Mouse (Mus musculus) heart, embryonic 10.5 days (tissue): ENCODE measurements at regions not wholly inside any gene's neighbourhood (a gene's known extent, or its start where the extent isn't known, plus 50 kb on each side); places are given as distances from the start of the nearest gene placed in this dataset.

ENCODE experiments used
- DNase-seq: peaks from one replicate; pipeline ENCODE4 v3.0.0-alpha.2; 2017; ENCODE audit warnings: low spot score
- H3K27ac ChIP-seq: fragments of 300-500 bp; sonication (generic); 2 replicates; pipeline ENCODE4 v1.5.1; 2016; ENCODE audit warnings: mild to moderate bottlenecking
- H3K27me3 ChIP-seq: fragments of 300-500 bp; sonication (generic); 2 replicates; pipeline ENCODE4 v1.6.1; 2016; ENCODE audit warnings: mild to moderate bottlenecking; ENCODE audit not compliant: poor library complexity, insufficient read depth, severe bottlenecking
- H3K36me3 ChIP-seq: fragments of 300-500 bp; sonication (generic); 2 replicates; pipeline ENCODE4 v1.6.1; 2016; ENCODE audit warnings: mild to moderate bottlenecking, moderate library complexity
- H3K4me1 ChIP-seq: fragments of 300-500 bp; sonication (generic); 2 replicates; pipeline ENCODE4 v1.6.1; 2016; ENCODE audit warnings: mild to moderate bottlenecking
- H3K4me3 ChIP-seq: fragments of 300-500 bp; sonication (generic); 2 replicates; pipeline ENCODE4 v1.5.1; 2016; ENCODE audit warnings: mild to moderate bottlenecking, moderate library complexity
- H3K9me3 ChIP-seq: fragments of 300-500 bp; sonication (generic); 2 replicates; pipeline ENCODE4 v1.6.1; 2016; ENCODE audit warnings: mild to moderate bottlenecking, moderate library complexity
- WGBS: fragments of 180-500 bp; shearing (Covaris S2); methylation state at CpG from one replicate; pipeline ENCODE4 v1.1.7; 2016; 5-methylcytosine and 5-hydroxymethylcytosine counted together

GRCm38 (mm10) chr15:97515773-97516172 is 189.9 kb downstream of the Rpap3 start:
- H3K4me3 ChIP-seq, result no peak overlapping the region
- H3K4me1 ChIP-seq, result no peaks in the 10 kb centered on the region
- no peaks in the 10 kb centered on the region for H3K36me3 ChIP-seq
- 74% methylated on average over 4 of the region's 4 CpGs for WGBS
- no peaks in the 10 kb centered on the region for H3K27me3 ChIP-seq
- no peaks in the 10 kb centered on the region for H3K9me3 ChIP-seq
- DNase-seq, result no peak
- H3K27ac ChIP-seq, result no peak overlapping the region

DNA sequence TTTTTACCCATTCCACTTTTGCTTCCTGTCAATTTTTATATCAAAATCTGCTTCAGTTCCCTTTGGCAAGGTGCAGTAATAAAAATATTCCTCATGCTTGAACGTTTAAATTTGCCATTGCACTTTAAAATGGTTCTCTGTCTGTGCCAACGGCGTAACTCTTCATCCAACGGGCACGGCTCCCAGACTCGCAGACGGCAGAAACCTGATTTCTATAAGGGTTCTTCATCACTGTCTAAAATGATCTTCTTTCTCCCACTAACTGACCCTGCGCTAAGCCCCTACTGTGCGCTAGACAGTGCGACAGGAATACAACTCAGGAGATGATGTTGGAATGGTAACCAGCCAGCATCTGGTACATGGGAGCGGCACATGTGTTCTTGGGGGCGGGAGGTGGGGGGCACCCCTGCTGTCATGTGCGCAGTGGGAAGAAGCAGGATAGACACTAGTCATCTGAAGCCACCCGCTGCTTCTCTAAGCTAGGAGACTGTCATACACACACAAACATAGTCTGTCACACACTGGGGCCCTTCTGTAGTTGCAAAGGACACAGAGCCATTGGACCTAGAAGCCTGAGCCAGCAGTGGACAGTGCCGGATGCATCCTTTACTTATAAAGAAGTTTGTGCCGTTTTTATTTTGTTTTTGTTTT is 197.8 kb downstream of the Rpap3 start:
- Histone ChIP-seq H3K4me3 (no peak overlapping the region), H3K36me3 (no peaks in the 10 kb centered on the region), H3K27ac (no peak overlapping the region), H3K4me1 (no peaks in the 10 kb centered on the region), H3K9me3 (0 out of 2 replicates have a peak, but pooled peaks cover 4% of the 10 kb centered on the region), H3K27me3 (no peaks in the 10 kb centered on the region)
- no peak for DNase-seq
- WGBS, result 90% methylated on average over 16 of the region's 16 CpGs

DNA sequence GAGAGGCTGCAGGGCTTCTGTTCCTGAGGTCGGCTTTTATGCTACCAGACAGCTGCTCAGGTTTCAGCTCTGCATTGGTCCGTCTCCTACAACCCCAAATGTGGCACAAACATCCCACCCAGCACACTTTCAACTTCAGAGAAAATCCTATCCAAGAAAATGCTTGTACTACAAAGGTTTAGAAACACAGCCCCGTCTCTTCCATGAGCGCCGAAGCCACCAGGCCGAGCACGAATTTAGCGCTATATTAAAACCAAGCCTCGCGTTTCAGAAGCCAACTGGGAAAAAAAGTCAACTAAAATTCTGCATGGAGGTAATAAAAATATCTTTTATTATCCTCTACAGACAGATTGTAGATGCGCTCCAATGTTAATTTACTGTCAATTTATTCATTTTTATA is 198.4 kb downstream of the Rpap3 start:
- Histone ChIP-seq H3K27me3 (no peaks in the 10 kb centered on the region), H3K9me3 (0 out of 2 replicates have a peak, but pooled peaks cover 4% of the 10 kb centered on the region), H3K4me1 (no peaks in the 10 kb centered on the region), H3K36me3 (no peaks in the 10 kb centered on the region), H3K4me3 (no peak overlapping the region), H3K27ac (no peak overlapping the region)
- WGBS, result 89% methylated on average over 11 of the region's 11 CpGs
- DNase-seq, result no peak

DNA sequence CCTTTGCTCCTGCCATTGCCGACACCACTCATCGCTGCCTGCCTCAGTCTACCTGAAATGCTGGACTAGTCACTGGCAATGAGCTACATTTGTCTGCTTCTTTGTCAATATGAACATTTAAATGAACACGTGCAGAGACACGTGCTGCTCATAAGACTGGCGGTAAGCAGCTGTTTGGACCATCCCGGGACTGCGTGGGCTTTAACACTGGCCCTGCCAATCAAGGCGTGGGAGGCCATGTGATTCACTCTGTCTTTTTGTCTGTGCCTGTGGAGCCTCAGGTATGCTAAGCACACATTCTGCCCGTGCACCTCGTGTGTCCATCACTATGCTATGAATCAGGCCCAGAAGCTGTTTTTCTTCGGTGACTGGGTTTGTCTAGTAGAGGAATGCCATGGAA is 199.9 kb downstream of the Rpap3 start:
- Histone ChIP-seq H3K4me3 (no peak overlapping the region), H3K27me3 (no peaks in the 10 kb centered on the region), H3K9me3 (0 out of 2 replicates have a peak, but pooled peaks cover 4% of the 10 kb centered on the region), H3K4me1 (no peaks in the 10 kb centered on the region), H3K27ac (no peak overlapping the region), H3K36me3 (no peaks in the 10 kb centered on the region)
- WGBS, result 91% methylated on average over 11 of the region's 11 CpGs
- DNase-seq, result no peak

DNA sequence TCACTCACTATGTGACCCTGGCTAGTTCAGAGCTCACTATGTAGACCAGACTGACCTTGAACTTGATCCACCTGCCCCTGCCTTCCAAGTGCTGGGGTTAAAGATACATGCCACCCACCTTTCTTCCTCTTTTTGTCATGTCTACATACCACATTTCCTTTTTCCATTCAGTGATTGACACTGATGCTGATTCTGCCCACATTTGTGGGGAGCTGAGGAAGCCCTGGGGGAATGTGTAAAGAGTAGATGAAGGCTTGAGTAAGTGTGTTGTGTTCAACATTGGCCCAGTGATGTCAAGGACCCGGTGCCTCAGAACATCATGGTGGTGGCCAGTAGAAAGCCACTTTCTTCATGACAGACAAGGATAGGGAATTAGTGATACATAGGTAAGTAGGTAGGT is 201.3 kb downstream of the Rpap3 start:
- H3K4me3 ChIP-seq, result no peak overlapping the region
- H3K9me3 ChIP-seq, result no peaks in the 10 kb centered on the region
- no peak overlapping the region for H3K27ac ChIP-seq
- H3K4me1 ChIP-seq, result no peaks in the 10 kb centered on the region
- no peaks in the 10 kb centered on the region for H3K27me3 ChIP-seq
- H3K36me3 ChIP-seq, result no peaks in the 10 kb centered on the region
- WGBS, result 85% methylated on average over 1 of the region's 1 CpGs
- no peak for DNase-seq

- WGBS, result 87% methylated on average over 7 of the region's 7 CpGs
- H3K27me3 ChIP-seq, result no peaks in the 10 kb centered on the region
- DNase-seq, result no peak
- H3K36me3 ChIP-seq, result no peaks in the 10 kb centered on the region
- H3K4me3 ChIP-seq, result no peak overlapping the region
- H3K27ac ChIP-seq, result no peak overlapping the region
- no peaks in the 10 kb centered on the region for H3K9me3 ChIP-seq
- H3K4me1 ChIP-seq, result no peaks in the 10 kb centered on the region
Measured at GRCm38 (mm10) chr15:97502056-97502455, 203.6 kb downstream of the Rpap3 start.

DNA sequence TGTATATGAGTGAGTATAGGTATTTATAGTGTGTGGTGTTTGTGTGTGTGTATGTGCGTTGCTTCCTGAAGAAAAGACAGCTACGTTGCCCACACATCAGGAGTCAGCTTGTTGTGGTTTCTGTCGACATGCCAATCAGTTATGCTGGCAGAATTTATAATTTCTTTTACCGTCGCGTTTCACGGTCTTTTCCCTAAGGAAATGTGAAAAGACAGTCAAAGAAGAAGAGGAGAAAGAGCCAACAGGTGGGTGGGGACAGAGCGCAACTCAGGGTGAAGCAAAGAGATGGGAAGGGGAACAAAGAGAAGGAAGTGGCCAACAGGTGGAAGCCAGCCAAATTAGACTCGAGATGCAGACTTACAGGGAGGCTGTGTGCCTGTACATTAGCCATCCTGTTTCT is 204.2 kb downstream of the Rpap3 start:
- no peaks in the 10 kb centered on the region for H3K4me1 ChIP-seq
- H3K27me3 ChIP-seq, result no peaks in the 10 kb centered on the region
- H3K27ac ChIP-seq, result no peak overlapping the region
- H3K4me3 ChIP-seq, result no peak overlapping the region
- no peaks in the 10 kb centered on the region for H3K36me3 ChIP-seq
- 91% methylated on average over 9 of the region's 9 CpGs for WGBS
- DNase-seq, result no peak
- no peaks in the 10 kb centered on the region for H3K9me3 ChIP-seq

- no peak for DNase-seq
- Histone ChIP-seq H3K27me3 (no peaks in the 10 kb centered on the region), H3K27ac (no peak overlapping the region), H3K4me1 (no peaks in the 10 kb centered on the region), H3K4me3 (no peak overlapping the region), H3K9me3 (no peaks in the 10 kb centered on the region), H3K36me3 (no peaks in the 10 kb centered on the region)
- WGBS, result 63% methylated on average over 4 of the region's 4 CpGs
Measured at GRCm38 (mm10) chr15:97499821-97500385, 205.7 kb downstream of the Rpap3 start.

GRCm38 (mm10) chr15:97499240-97499639 is 206.4 kb downstream of the Rpap3 start:
- no peaks in the 10 kb centered on the region for H3K4me1 ChIP-seq
- no peaks in the 10 kb centered on the region for H3K36me3 ChIP-seq
- no peaks in the 10 kb centered on the region for H3K9me3 ChIP-seq
- DNase-seq, result no peak
- WGBS, result 88% methylated on average over 5 of the region's 5 CpGs
- no peak overlapping the region for H3K4me3 ChIP-seq
- H3K27ac ChIP-seq, result no peak overlapping the region
- H3K27me3 ChIP-seq, result no peaks in the 10 kb centered on the region

DNA sequence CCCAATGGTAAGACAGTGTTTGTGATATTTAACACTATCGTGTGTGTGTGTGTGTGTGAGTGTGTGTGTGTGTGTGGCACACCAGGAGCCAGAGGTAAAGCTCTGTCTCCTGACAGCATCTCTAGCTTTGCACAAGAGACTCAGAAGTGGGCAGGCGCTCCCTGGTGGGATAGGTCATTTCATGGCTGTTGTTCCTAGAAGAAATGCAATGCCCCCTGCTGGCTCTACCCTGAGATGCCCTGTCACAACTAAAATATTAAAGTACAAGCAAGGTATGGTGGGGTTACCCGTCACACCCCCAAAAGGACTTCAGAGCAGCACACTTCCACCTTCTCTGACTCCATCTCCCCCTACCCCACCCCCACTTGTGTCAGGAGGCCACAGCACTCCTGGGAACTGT is 207.2 kb downstream of the Rpap3 start:
- DNase-seq, result no peak
- Histone ChIP-seq H3K27ac (no peak overlapping the region), H3K4me1 (no peaks in the 10 kb centered on the region), H3K27me3 (no peaks in the 10 kb centered on the region), H3K4me3 (no peak overlapping the region), H3K36me3 (no peaks in the 10 kb centered on the region), H3K9me3 (no peaks in the 10 kb centered on the region)
- 84% methylated on average over 3 of the region's 3 CpGs for WGBS

DNA sequence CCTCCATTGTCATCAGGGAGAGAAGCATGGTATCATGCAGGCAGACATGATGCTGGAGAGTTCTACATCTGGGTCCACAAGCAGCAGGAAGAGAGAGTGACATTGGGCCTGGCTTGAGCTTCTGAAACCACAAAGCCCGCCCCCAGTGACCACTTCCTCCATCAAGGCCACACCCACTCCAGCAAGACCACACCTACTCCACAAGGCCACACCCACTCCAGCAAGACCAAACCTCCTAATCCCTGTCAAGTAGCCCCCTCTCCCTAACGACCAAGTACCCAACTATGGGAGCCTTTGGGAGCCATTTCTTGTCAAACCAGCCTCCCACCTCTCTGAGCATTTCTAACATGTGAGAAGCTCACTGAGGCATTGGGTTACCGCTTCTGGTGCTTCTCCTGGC is 209.6 kb downstream of the Rpap3 start:
- DNase-seq, result no peak
- Histone ChIP-seq H3K36me3 (no peaks in the 10 kb centered on the region), H3K27me3 (no peaks in the 10 kb centered on the region), H3K4me1 (no peaks in the 10 kb centered on the region), H3K27ac (no peak overlapping the region), H3K4me3 (no peak overlapping the region), H3K9me3 (0 out of 2 replicates have a peak, but pooled peaks cover 5% of the 10 kb centered on the region)
- 80% methylated on average over 3 of the region's 3 CpGs for whole genome bisulfite sequencing

DNA sequence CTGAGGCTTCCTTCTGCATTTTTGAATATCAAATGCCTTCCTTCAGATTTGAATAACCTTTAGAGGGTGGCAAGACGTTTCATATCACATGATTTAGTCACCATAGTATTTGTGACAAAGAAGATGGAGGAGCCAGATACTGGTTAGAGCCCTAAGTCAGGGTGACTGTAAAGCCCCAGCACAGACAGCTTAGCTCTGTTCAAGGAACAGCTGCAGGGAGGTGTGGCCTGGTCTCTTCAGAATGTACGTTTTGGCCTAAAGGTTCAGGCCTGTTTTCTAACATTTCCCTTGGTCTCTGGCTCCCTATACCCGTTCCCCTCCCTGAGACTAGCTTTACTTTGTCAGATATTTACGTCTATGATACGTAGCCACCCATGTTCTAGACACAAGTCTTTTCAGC is 212.3 kb downstream of the Rpap3 start:
- 78% methylated on average over 5 of the region's 5 CpGs for WGBS
- DNase-seq, result no peak
- no peaks in the 10 kb centered on the region for H3K4me1 ChIP-seq
- H3K36me3 ChIP-seq, result no peaks in the 10 kb centered on the region
- 0 out of 2 replicates have a peak, but pooled peaks cover 5% of the 10 kb centered on the region for H3K9me3 ChIP-seq
- no peak overlapping the region for H3K27ac ChIP-seq
- no peak overlapping the region for H3K4me3 ChIP-seq
- no peaks in the 10 kb centered on the region for H3K27me3 ChIP-seq

DNA sequence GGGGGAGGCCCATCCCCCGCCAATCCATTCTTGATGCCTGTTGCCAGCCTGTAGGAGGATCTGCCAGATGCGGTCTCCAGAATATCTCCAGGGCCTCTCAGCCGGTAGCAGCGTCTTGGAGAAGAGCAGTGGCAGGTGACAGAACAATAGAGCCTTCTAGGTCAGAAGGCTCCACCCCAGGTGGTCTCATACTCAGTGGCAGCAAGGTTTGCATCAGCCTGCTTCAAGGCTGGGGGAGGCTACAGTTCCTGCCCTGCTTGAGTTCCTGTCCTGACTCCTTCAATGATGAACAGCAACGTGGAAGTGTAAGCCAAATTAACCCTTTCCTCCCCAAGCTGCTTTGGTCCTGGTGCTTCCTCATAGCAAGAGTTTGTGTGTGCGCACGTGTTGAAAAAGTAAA is 213.8 kb downstream of the Rpap3 start:
- DNase-seq, result no peak
- Histone ChIP-seq H3K36me3 (no peaks in the 10 kb centered on the region), H3K27me3 (no peaks in the 10 kb centered on the region), H3K9me3 (0 out of 2 replicates have a peak, but pooled peaks cover 9% of the 10 kb centered on the region), H3K4me1 (no peaks in the 10 kb centered on the region), H3K27ac (no peak overlapping the region), H3K4me3 (no peak overlapping the region)
- WGBS, result 75% methylated on average over 7 of the region's 7 CpGs

- no peak for DNase-seq
- Histone ChIP-seq H3K9me3 (0 out of 2 replicates have a peak, but pooled peaks cover 9% of the 10 kb centered on the region), H3K27me3 (no peaks in the 10 kb centered on the region), H3K27ac (no peak overlapping the region), H3K36me3 (no peaks in the 10 kb centered on the region), H3K4me3 (no peak overlapping the region), H3K4me1 (no peaks in the 10 kb centered on the region)
- WGBS, result 87% methylated on average over 2 of the region's 2 CpGs
Measured at GRCm38 (mm10) chr15:97487425-97487824, 218.2 kb downstream of the Rpap3 start.
